Mouse (Mus musculus) kidney, postnatal 14 days (tissue): ENCODE data around the gene Ahcyl1.
A peak's percentile ranks its signal among the peaks of the same experiment; 100 is the strongest.
"Not testable (repeated sequence)": the region's sequence is repeated elsewhere in the genome, so short reads cannot be mapped to it uniquely, and the experiment has no call there.

Experiments used
- DNase-seq: peaks from one replicate; pipeline ENCODE4 v3.0.0; 2022; ENCODE audit warnings: mixed read lengths

The Ahcyl1 gene

GRCm38 (mm10) chr3:107654861-107655260, 41.5 kb downstream of the Ahcyl1 start:
- DNase-seq = no peak

GRCm38 (mm10) chr3:107652968-107653367, 43.4 kb downstream of the Ahcyl1 start:
- DNase-seq = no peak

- DNase-seq = not testable (repeated sequence)
These were observed 46.1 kb downstream of the Ahcyl1 start for GRCm38 (mm10) chr3:107650276-107650675.

GRCm38 (mm10) chr3:107646947-107647346, 49.4 kb downstream of the Ahcyl1 start:
- DNase-seq = peak; percentile 24

- no peak for DNase-seq
These were observed 58.7 kb downstream of the Ahcyl1 start for GRCm38 (mm10) chr3:107637606-107638172.

GRCm38 (mm10) chr3:107636236-107636635, 60.1 kb downstream of the Ahcyl1 start:
- DNase-seq = no peak

- no peak for DNase-seq
These were observed 60.5 kb downstream of the Ahcyl1 start for GRCm38 (mm10) chr3:107635836-107636235.

- DNase-seq = no peak
These were observed 62.5 kb downstream of the Ahcyl1 start for GRCm38 (mm10) chr3:107633906-107634305.

GRCm38 (mm10) chr3:107632786-107633185, 63.6 kb downstream of the Ahcyl1 start:
- no peak for DNase-seq

GRCm38 (mm10) chr3:107631523-107631958, 64.8 kb downstream of the Ahcyl1 start, which contains the start of gene Strip1:
Gene Strip1 (minus strand): TSS chr3:107631694.
- DNase-seq = peak; percentile 96

GRCm38 (mm10) chr3:107630682-107631522, 65.5 kb downstream of the Ahcyl1 start, which contains the start of gene Gm10961:
Gene Gm10961 (plus strand): TSS chr3:107631322.
- DNase-seq = peak; percentile 71

- DNase-seq = no peak
These were observed 66.9 kb downstream of the Ahcyl1 start for GRCm38 (mm10) chr3:107629411-107629810.

GRCm38 (mm10) chr3:107628551-107628950, 67.8 kb downstream of the Ahcyl1 start:
- DNase-seq = no peak

GRCm38 (mm10) chr3:107627641-107628040, 68.7 kb downstream of the Ahcyl1 start:
- no peak for DNase-seq

- no peak for DNase-seq
These were observed 69.6 kb downstream of the Ahcyl1 start for GRCm38 (mm10) chr3:107626751-107627150.

GRCm38 (mm10) chr3:107625536-107625935, 70.8 kb downstream of the Ahcyl1 start:
- DNase-seq = no peak

- DNase-seq = no peak
These were observed 71.9 kb downstream of the Ahcyl1 start for GRCm38 (mm10) chr3:107624424-107624823.

GRCm38 (mm10) chr3:107622537-107622936, 73.8 kb downstream of the Ahcyl1 start:
- DNase-seq = no peak

- DNase-seq = no peak
These were observed 74.9 kb downstream of the Ahcyl1 start for GRCm38 (mm10) chr3:107621286-107622075.

- DNase-seq = no peak
These were observed 76.4 kb downstream of the Ahcyl1 start for GRCm38 (mm10) chr3:107619911-107620310.

- no peak for DNase-seq
These were observed 78.6 kb downstream of the Ahcyl1 start for GRCm38 (mm10) chr3:107617800-107618199.
